Mouse (Mus musculus): ENCODE data around the gene Casp2. TPM values are rescaled to one million over a fixed set of nuclear protein-coding genes. Genes with fewer than 3 reads are reported as not detected.

The Casp2 gene
- polyA plus RNA-seq, 1 experiment from 2014 or later: 61.4 TPM

DNA sequence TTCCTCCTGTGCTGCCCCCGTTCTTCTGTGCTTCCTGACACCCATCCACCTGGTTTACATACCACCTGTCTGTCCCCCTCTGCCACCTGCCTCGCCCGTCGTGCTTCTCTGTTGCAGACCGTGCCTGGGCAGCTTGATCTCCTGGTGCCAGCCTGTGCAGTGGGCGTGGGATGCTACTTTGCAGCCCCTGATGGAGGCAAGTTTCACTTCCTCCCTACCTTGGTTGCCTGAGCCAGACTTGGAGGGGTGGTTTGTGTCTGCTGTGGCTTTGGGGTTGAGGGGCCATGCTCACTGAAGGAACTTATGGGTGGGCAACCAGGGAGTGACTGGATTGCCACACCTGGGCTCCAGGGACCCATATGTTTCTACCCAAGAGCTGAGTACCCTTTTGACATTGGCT lies 28.5 kb downstream of the Casp2 start:
- WGBS: 93% methylated on average over 6 of the region's 6 CpGs
- H3K27ac ChIP-seq: no peak overlapping the region
- H3K4me2 ChIP-seq (replicated peaks): no peak overlapping the region
- H3K4me1 ChIP-seq: no peaks in the 10 kb centered on the region
- H3K4me3 ChIP-seq: no peak overlapping the region
- H3K9ac ChIP-seq: no peak overlapping the region
- no peak for ATAC-seq (ENCODE audit: low FRiP score)
- peaks cover 49% of the 10 kb centered on the region for H3K36me3 ChIP-seq
- no peaks in the 10 kb centered on the region for H3K27me3 ChIP-seq
- no peaks in the 10 kb centered on the region for H3K9me3 ChIP-seq (replicated peaks)

- Histone ChIP-seq H3K4me3 (no peak overlapping the region), H3K27ac (no peak overlapping the region), H3K4me1 (no peaks in the 10 kb centered on the region), H3K4me2 (replicated peaks) (no peak overlapping the region), H3K36me3 (peaks cover 64% of the 10 kb centered on the region), H3K9me3 (replicated peaks) (no peaks in the 10 kb centered on the region), H3K9ac (no peak overlapping the region), H3K27me3 (no peaks in the 10 kb centered on the region)
- 86% methylated on average over 3 of the region's 3 CpGs for WGBS
- no peak for ATAC-seq (ENCODE audit: low FRiP score)
These were observed 30.8 kb downstream of the Casp2 start for GRCm38 (mm10) chr6:42295549-42296094.

GRCm38 (mm10) chr6:42299362-42299761 lies 34.6 kb downstream of the Casp2 start:
- H3K4me1 ChIP-seq: no peaks in the 10 kb centered on the region
- no peaks in the 10 kb centered on the region for H3K27me3 ChIP-seq
- H3K4me3 ChIP-seq: no peak overlapping the region
- peaks cover 42% of the 10 kb centered on the region for H3K36me3 ChIP-seq
- 91% methylated on average over 5 of the region's 5 CpGs for WGBS
- H3K9me3 ChIP-seq (replicated peaks): no peaks in the 10 kb centered on the region
- H3K4me2 ChIP-seq (replicated peaks): no peak overlapping the region
- no peak for ATAC-seq (ENCODE audit: low FRiP score)
- no peak overlapping the region for H3K9ac ChIP-seq
- no peak overlapping the region for H3K27ac ChIP-seq

DNA sequence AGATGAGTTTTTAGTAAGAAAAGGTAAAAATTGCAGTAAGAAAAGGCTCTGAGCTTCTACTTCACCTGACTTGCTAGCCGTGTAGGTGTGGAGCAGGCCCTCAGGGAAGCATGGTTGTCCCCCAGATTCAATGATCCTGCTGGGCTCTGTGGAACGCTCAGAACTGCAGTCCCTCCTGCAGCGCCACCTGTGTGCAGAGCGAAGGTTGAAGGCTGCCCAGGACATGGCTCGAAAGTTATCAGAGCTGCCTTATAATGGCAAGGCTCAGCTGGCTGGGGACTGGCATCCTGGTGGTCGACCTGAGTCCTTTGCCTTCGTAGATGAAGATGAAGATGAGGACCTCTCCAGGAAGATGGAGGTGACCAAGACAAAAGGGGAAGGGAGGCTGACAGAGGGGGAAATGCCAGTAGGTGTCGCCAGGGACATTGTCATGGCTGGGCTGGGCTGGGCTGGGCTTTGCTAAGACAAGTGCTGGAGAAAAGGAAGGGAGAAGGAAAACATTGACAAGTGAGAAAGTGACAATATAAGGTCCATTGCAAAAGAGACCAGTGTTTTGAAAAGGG lies 45.1 kb downstream of the Casp2 start:
- H3K4me3 ChIP-seq: no peak overlapping the region
- 47% methylated on average over 8 of the region's 8 CpGs for WGBS
- no peaks in the 10 kb centered on the region for H3K27me3 ChIP-seq
- H3K9me3 ChIP-seq (replicated peaks): no peaks in the 10 kb centered on the region
- H3K4me2 ChIP-seq (replicated peaks): no peak overlapping the region
- H3K36me3 ChIP-seq: peaks cover 72% of the 10 kb centered on the region
- H3K27ac ChIP-seq: no peak overlapping the region
- no peaks in the 10 kb centered on the region for H3K4me1 ChIP-seq
- ATAC-seq (ENCODE audit: low FRiP score): peak; percentile 22; the same call in 1 of the 2 replicates
- H3K9ac ChIP-seq: no peak overlapping the region

GRCm38 (mm10) chr6:42310427-42311053 lies 45.8 kb downstream of the Casp2 start:
- H3K27me3 ChIP-seq: no peaks in the 10 kb centered on the region
- H3K9me3 ChIP-seq (replicated peaks): no peaks in the 10 kb centered on the region
- H3K4me3 ChIP-seq: no peak overlapping the region
- ATAC-seq (ENCODE audit: low FRiP score): no peak
- H3K9ac ChIP-seq: no peak overlapping the region
- 89% methylated on average over 2 of the region's 2 CpGs for WGBS
- H3K36me3 ChIP-seq: peaks cover 75% of the 10 kb centered on the region
- H3K4me1 ChIP-seq: no peaks in the 10 kb centered on the region
- no peak overlapping the region for H3K27ac ChIP-seq
- H3K4me2 ChIP-seq (replicated peaks): no peak overlapping the region

- no peak for ATAC-seq (ENCODE audit: low FRiP score)
- H3K4me1 ChIP-seq: peaks cover 11% of the 10 kb centered on the region
- H3K4me2 ChIP-seq (replicated peaks): no peak overlapping the region
- H3K4me3 ChIP-seq: no peak overlapping the region
- peaks cover 41% of the 10 kb centered on the region for H3K36me3 ChIP-seq
- no peak overlapping the region for H3K9ac ChIP-seq
- H3K9me3 ChIP-seq (replicated peaks): no peaks in the 10 kb centered on the region
- no peak overlapping the region for H3K27ac ChIP-seq
- WGBS: 81% methylated on average over 4 of the region's 4 CpGs
- H3K27me3 ChIP-seq: no peaks in the 10 kb centered on the region
These were observed 53.5 kb downstream of the Casp2 start for GRCm38 (mm10) chr6:42318293-42318692.

GRCm38 (mm10) chr6:42323371-42324066 lies 58.7 kb downstream of the Casp2 start:
- Histone ChIP-seq H3K9ac (peak overlapping the region; percentile 89), H3K4me3 (peak overlapping the region; percentile 75), H3K36me3 (peaks cover 8% of the 10 kb centered on the region), H3K4me2 (replicated peaks) (peak overlapping the region; percentile 85), H3K27ac (peak overlapping the region; percentile 94), H3K9me3 (replicated peaks) (no peaks in the 10 kb centered on the region), H3K4me1 (peaks cover 15% of the 10 kb centered on the region), H3K27me3 (peaks cover 4% of the 10 kb centered on the region; the same call in 1 of the 2 replicates)
- WGBS: 1% methylated on average over 27 of the region's 28 CpGs
- ATAC-seq (ENCODE audit: low FRiP score): peak; percentile 52

DNA sequence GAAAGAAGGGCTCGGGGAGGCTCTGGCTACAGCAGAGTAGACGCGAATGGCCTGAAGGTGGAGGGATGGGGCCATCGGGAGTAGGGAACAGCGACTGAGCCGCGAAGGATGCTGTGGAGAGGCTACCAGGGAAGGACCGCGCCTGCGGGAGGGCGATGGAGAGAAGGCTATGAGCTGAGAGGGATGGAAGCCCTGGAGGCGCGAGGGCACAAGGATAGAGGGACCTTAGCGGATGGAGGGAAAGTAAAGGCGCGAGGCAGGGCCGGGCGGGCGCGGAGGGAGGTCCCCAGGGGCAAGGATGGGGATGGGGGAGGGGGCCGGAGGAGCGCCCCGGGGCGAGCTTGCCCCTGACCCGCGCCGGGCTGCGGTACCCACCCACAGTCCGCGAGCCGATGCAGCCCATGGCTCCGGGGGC lies 59.3 kb downstream of the Casp2 start:
- H3K36me3 ChIP-seq: peaks cover 3% of the 10 kb centered on the region; the same call in 1 of the 2 replicates
- peak overlapping the region; percentile 85 for H3K4me2 ChIP-seq (replicated peaks)
- peaks cover 15% of the 10 kb centered on the region for H3K4me1 ChIP-seq
- peak overlapping the region; percentile 75 for H3K4me3 ChIP-seq
- peak overlapping the region; percentile 94 for H3K27ac ChIP-seq
- WGBS: under 1% methylated on average over 24 of the region's 32 CpGs
- peak; percentile 81 for ATAC-seq (ENCODE audit: low FRiP score)
- peaks cover 4% of the 10 kb centered on the region; the same call in 1 of the 2 replicates for H3K27me3 ChIP-seq
- no peaks in the 10 kb centered on the region for H3K9me3 ChIP-seq (replicated peaks)
- H3K9ac ChIP-seq: peak overlapping the region; percentile 89

DNA sequence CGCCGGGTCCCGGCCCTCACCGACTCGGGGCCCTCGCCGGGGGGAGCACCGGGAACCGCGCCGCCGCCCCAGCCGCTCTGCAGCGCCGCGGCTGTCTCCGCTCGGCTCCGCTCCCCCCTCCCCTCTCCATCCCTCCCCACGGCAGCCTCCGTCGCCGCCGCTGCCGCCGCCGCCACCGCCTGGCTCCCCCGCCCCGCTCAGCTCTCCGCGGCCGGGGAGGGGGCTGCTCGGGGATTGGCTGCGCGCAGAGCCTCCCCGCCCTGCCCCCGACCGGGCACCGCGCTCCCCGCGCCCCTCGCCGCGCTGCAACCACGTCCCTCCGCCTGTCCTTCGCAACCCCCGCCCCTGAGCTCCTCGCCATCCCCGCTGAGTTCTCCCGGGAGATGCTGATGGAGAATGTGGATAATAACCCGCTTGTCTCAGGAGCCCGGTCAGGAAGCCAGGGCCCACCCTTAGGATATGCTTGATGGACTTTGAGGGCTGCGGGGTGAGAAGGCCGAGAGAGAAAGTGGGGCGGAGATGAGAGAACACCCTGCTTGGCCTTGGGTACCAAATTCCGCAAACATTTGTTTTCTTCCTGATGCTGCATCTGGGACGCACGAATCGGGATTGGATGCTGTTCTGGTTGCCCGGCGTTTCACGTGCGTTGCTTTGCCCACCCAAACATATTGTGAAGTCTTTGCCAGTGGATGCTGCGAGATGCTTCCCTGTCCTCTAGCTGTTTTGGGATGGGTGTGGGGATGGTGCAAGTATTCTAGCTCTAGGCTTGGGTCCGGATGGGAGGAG lies 59.9 kb downstream of the Casp2 start, which contains the start of gene Fam131b:
Gene Fam131b, minus strand, starts transcription at position 162 of the 786 bp plus-strand sequence.
- Histone ChIP-seq H3K4me1 (peaks cover 15% of the 10 kb centered on the region), H3K27ac (peak within 1 kb of the TSS; percentile 94), H3K9ac (peak within 1 kb of the TSS; percentile 89), H3K36me3 (peaks cover 3% of the 10 kb centered on the region; the same call in 1 of the 2 replicates), H3K27me3 (peaks cover 4% of the 10 kb centered on the region; the same call in 1 of the 2 replicates), H3K4me2 (replicated peaks) (peak within 1 kb of the TSS; percentile 85), H3K9me3 (replicated peaks) (no peaks in the 10 kb centered on the region), H3K4me3 (peak within 1 kb of the TSS; percentile 75)
- peak; percentile 89 for ATAC-seq (ENCODE audit: low FRiP score)
- WGBS: under 1% methylated on average over 42 of the region's 68 CpGs

DNA sequence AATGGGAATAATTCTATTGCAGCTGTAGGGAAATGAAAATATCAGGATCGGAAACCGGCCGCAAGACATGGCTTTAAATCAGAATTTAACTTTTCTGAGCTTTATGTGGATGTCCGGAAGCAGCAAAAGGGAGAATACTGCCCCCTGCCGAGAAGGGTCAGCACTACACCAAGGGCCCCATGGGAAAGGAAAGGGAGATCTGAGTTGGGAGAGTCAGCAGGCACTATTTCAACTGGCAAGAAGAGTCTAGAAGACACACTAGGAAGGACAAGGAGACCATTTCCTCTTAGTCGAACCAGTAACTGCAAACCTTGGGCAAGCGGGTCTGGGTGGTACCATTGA lies 60.5 kb downstream of the Casp2 start:
- H3K9ac ChIP-seq: peak overlapping the region; percentile 89
- H3K9me3 ChIP-seq (replicated peaks): no peaks in the 10 kb centered on the region
- H3K4me1 ChIP-seq: peaks cover 15% of the 10 kb centered on the region
- H3K27me3 ChIP-seq: peaks cover 4% of the 10 kb centered on the region; the same call in 1 of the 2 replicates
- ATAC-seq (ENCODE audit: low FRiP score): 0 out of 2 replicates have a peak, but pooled peaks have one; percentile 20
- peak overlapping the region; percentile 75 for H3K4me3 ChIP-seq
- WGBS: 2% methylated on average over 7 of the region's 7 CpGs
- H3K36me3 ChIP-seq: peaks cover 3% of the 10 kb centered on the region; the same call in 1 of the 2 replicates
- peak overlapping the region; percentile 85 for H3K4me2 ChIP-seq (replicated peaks)
- peak overlapping the region; percentile 94 for H3K27ac ChIP-seq

- no peaks in the 10 kb centered on the region for H3K9me3 ChIP-seq (replicated peaks)
- H3K9ac ChIP-seq: no peak overlapping the region
- WGBS: 98% methylated on average over 3 of the region's 3 CpGs
- no peak overlapping the region for H3K27ac ChIP-seq
- peaks cover 4% of the 10 kb centered on the region; the same call in 1 of the 2 replicates for H3K27me3 ChIP-seq
- peaks cover 15% of the 10 kb centered on the region for H3K4me1 ChIP-seq
- no peak overlapping the region for H3K4me2 ChIP-seq (replicated peaks)
- ATAC-seq (ENCODE audit: low FRiP score): no peak
- no peak overlapping the region for H3K4me3 ChIP-seq
- no peaks in the 10 kb centered on the region for H3K36me3 ChIP-seq
These were observed 61.7 kb downstream of the Casp2 start for GRCm38 (mm10) chr6:42326509-42326908.
